Mouse (Mus musculus) CD4-positive helper T cell, adult 2 months (primary cell): Measurements from ENCODE around the gene Cfap100.

Source experiments
- DNase-seq: peaks from one replicate; pipeline ENCODE4 v3.0.0-alpha.2; 2012; ENCODE audit warnings: low read depth, missing footprints, low spot score

Cfap100 gene

GRCm38 (mm10) chr6:90377708-90378107, 50.9 kb downstream of the Cfap100 start:
- no peak for DNase-seq

GRCm38 (mm10) chr6:90374647-90375046, 54.0 kb downstream of the Cfap100 start:
- no peak for DNase-seq

DNA sequence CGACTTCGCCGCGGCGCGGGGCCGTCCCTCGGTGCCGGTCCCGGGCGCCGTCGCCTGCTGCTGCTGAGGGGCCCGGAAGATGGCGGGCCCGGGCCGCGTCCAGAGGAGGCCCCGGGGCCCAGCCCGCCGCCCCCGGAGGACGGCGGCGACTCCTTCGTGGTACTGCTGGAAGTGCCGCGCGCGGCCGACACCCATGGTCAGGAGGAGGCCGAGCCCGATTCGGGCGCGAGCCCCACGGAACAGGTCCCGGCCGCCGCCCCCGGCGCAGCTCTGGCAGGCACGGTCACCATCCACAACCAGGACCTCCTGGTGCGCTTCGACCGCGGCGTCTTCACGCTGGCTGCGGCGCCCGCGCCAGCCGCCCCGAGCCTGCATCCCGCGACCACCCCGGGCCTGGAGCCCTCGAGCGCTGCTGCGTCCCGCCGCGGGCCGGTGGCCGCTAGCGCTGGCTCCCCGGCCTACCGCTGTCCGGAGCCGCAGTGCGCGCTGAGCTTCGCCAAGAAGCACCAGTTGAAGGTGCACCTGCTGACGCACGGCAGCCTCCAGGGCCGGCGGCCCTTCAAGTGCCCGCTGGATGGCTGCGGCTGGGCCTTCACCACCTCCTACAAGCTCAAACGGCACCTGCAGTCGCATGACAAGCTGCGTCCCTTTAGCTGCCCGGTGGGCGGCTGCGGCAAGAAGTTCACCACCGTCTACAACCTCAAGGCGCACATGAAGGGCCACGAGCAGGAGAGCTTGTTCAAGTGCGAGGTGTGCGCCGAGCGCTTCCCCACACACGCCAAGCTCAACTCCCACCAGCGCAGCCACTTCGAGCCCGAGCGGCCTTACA, 58.7 kb downstream of the Cfap100 start:
- peak; percentile 59 for DNase-seq

DNA sequence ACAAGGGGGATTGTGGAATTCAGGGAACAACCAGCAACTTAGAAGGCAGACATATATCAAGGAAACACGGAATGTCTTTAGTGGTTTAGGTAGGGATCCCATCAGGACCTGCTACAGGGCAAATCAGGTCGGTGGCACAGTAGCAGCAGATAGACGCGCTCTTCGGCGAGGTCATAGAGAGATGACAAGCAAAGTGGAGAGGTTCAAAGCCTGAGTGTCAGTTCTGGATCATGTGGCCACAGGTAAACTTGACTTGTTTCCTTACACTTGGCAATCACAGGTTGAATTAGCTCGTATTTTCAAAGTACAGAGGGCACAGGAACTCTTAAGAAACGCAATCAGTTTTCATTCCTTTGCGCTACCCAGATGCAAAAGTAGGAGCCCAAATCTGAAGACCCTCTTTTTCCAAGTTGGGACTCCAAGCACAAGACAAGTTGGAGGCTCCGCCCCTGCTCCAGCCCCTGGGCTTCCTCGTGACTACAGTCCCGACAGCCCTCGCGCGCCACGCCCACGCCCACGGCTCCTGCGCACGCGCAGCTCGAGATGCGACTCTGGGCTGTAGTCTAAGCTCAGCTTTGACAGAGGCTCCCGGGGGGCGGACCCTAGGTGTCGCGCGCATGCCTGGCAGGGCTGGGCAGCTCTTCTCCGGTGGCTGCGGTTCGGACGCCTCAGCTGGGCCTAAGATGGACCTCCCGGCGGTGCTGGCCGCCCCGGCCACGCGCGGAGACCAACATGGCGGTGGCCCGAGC, 59.4 kb downstream of the Cfap100 start, which contains the start of gene Zxdc:
TSS of gene Zxdc (plus strand) at position 517 of the 749 bp plus-strand sequence.
- DNase-seq, result peak; percentile 97

GRCm38 (mm10) chr6:90363301-90363700, 65.3 kb downstream of the Cfap100 start:
- DNase-seq, result no peak

- DNase-seq, result no peak
Observed at GRCm38 (mm10) chr6:90360922-90361614, 67.5 kb downstream of the Cfap100 start.

GRCm38 (mm10) chr6:90360024-90360781, 68.4 kb downstream of the Cfap100 start:
- no peak for DNase-seq

- DNase-seq, result no peak
Observed at GRCm38 (mm10) chr6:90359445-90359844, 69.2 kb downstream of the Cfap100 start.

DNA sequence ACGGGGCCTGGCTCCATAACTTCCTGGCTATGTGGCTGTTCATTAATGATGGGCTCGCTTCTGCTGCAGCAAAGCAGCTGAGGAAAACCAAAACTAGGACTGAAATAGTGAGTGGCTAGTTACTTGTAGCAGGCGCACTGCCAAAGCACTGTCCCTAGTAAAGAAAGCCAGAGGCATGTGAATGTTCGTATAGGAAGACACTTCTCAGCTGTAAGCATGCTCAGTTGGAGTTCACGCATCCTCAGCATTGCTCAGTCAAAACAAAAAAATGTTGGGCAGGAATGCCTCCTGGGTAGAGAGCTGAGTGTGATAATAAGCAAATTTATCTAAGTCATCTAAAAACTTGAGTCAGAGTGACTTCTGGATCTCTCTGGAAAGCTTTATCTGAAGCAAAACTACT, 70.5 kb downstream of the Cfap100 start:
- DNase-seq, result no peak
